Mouse (Mus musculus) lung, postnatal 25 days (tissue): ENCODE measurements at regions not wholly inside any gene's neighbourhood (a gene's known extent, or its start where the extent isn't known, plus 50 kb on each side); places are given as distances from the start of the nearest gene placed in this dataset.

Experiments used
- DNase-seq: peaks from one replicate; pipeline ENCODE4 v3.0.0; 2022; ENCODE audit warnings: low spot score

- no peak for DNase-seq
These were observed 196.8 kb upstream of the 4931429L15Rik start for GRCm38 (mm10) chr9:46516401-46517130.

- DNase-seq, result no peak
These were observed 192.7 kb upstream of the 4931429L15Rik start for GRCm38 (mm10) chr9:46512276-46513051.

DNA sequence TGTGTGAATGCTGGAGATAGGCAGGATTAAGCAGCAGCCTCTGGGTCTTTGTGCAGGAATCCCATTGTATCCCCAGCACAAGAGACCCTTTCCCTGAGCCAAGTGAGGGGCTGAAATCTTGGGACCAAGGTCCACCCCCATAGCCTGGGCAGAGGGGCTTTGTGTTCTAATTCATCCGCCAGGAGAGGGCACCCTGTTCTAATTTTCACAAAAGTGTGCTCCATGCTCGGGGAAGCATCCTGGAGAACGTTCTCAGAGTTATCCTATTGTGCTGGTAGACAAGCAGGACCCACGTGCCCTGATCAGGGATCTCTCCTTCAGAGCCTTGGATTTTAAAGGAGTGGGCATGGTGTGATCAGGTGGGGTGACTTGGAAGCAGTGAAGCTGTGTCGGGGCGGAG lies 191.5 kb upstream of the 4931429L15Rik start:
- no peak for DNase-seq

- no peak for DNase-seq
These were observed 190.1 kb upstream of the 4931429L15Rik start for GRCm38 (mm10) chr9:46509896-46510295.

DNA sequence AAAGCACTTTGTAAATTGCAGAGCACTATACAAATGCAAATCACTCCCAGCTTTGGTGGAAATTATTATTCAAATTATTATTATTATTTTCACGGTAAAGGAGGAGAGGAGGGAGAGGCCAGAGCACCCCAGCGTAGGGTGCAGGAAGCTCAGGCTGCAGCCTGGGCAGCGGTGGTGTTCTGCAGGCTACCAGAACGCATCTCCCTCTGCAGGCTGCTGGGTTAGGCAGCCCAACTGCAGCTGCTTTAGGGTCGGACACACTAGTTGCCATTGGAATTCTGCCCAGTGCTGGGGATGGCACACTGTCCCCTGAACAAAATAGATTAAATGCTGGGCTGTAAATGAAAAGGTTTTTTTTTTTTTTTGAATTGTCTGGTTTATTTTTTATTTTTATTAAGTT lies 189.7 kb upstream of the 4931429L15Rik start:
- DNase-seq, result no peak

- DNase-seq, result no peak
These were observed 187.2 kb upstream of the 4931429L15Rik start for GRCm38 (mm10) chr9:46507036-46507435.

DNA sequence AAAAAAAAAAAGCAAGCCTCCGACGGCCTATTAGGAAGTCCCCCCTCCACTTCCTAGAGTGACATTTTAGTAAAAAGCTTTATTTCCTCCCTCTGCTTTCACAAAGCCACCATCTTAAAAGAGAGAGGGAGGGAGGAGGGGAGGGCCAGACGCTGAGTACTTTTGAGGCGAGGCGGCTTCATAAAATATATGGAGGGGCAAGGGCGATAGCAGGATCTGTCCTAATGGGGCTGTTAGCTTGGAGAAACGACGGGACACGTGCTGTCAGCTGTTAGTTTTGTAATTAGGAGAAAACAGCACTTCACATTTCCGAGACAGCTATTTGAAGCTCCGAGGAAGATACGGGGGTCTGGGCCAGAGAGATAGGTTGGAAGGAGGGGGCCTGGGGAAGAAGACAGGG lies 184.8 kb upstream of the 4931429L15Rik start:
- DNase-seq, result no peak

DNA sequence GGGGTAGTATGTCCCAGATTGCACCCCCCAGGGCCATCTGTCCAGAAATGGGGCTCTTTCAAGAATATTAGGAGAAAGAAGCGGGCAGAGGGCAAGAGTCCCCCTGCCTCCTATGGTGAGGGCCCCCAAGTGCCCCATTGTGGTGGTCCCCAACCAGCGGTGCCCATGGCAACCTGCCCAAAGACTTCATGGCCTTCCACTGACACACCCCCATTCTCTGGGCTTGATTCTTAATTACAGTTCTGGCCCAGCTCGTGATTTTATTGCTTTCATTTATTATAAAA lies 184.3 kb upstream of the 4931429L15Rik start:
- DNase-seq, result no peak

DNA sequence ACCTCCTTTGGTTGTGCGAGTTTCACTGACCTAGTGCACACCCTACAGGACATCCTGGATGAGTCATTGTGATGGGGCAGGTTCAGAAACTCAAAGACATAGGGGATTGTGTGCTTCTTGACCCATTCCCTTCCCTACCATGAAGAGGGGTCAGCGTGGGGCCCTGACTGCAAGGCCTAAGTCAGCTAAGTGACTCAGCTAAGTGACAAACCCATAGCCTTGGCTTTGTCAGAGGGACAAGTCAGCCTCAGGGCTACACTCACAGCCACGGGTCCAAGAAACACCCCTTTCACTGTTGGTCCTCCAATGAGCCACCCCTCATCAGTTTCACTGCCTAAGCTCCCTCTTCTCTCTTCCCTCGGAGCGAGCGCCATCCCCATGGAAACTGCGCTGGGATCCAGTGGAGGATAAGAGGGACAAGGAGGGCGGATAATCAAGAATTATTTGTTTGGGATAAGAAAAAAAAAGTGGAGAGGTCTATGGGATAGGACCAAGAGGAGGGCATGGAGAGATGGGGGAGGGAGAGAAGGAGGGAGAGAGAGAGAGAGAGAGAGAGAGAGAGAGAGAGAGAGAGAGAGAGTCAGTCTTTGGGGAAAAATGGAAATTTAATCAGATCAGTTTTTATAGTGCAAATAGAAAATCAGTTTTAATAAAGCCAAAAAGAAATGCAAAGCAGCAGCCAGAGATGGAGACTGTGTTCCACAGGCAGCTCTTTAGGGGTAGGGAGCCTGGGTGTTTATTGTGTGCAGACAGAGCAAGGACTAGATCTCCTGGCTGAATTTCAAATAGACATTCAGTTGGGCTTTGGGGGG lies 183.7 kb upstream of the 4931429L15Rik start:
- no peak for DNase-seq

GRCm38 (mm10) chr9:46499426-46499825 lies 179.6 kb upstream of the 4931429L15Rik start:
- no peak for DNase-seq

DNA sequence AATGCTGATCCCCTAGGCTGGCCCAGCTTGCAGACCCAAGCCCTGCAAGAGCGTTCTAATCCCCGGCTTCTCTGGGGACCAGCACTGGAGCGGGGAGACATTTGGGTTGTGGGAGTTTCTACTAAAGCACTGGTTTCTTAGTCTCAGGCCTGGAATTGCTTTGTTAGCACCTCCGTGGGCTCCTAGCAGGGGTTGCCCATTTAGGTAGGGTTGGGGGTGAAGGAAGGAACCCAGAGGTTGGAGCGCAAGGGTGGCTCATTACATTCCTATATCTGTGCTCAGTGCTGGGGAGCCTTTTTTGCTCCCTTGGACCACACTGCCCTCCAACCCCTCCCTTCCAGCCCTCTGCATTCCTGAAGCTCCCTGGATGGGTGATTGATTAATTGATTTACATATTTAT lies 179.1 kb upstream of the 4931429L15Rik start:
- no peak for DNase-seq

DNA sequence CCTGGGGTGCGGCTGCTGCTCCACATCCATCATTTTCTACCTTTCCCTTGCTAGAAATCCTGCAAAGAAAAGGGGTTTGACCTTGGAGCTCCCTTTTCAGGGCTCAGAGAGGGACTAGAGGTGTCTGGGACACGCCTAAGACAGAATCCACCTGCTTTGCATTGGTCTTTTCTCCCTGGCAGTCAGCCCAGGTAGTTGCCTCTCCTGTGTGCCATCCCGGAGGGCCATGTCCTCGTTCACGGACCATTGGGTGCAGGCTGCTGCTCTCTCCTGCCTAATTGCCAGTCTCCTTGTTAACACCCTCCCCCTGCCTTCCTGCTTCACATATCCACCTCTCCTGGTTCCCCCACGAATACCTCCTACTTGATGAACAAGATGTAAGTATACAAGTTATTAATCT lies 175.5 kb upstream of the 4931429L15Rik start:
- no peak for DNase-seq

GRCm38 (mm10) chr9:46482859-46483443 lies 163.2 kb upstream of the 4931429L15Rik start:
- DNase-seq, result no peak

DNA sequence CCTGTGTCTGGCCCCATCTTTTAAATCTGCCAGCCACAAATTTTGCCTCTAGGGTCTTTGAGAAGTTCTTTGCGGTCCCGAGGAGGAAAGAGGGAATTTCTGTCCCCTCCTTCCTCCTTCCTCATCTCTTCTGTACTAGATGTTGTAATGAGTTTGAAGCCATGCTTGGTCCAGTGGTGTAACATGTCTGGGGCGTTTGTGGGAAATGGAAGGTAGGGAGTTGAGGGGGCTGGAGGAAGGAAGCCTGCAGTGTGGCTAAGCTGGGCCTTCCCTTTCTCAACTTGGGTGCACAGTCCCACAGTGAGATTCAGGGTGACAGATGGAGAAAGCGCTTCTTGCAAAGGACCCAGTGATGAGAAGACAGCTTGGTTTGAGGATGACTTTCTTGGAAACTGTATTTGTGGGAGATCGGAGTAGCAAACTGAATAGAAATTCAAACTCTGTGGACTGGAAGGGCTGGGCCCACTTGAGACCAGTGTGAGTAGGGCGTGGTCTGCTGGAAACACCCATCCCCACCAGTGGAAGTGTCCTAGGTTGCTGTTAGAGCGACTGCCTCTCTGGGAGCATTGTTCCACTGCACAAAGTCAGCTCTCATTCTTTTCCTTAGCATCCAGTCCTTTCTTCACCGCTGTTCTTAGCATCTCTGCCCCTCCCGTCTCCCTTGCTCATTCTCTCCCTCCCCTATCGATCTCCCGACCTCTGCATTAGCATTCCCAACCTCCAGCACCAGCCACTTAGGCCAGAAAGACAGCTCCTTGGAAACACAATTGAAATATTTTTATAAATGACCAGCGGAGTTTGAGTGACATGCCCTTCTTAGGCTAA lies 162.5 kb upstream of the 4931429L15Rik start:
- DNase-seq, result no peak

- no peak for DNase-seq
These were observed 161.7 kb upstream of the 4931429L15Rik start for GRCm38 (mm10) chr9:46481491-46481890.

GRCm38 (mm10) chr9:46480080-46480690 lies 160.4 kb upstream of the 4931429L15Rik start:
- peak; percentile 48 for DNase-seq

DNA sequence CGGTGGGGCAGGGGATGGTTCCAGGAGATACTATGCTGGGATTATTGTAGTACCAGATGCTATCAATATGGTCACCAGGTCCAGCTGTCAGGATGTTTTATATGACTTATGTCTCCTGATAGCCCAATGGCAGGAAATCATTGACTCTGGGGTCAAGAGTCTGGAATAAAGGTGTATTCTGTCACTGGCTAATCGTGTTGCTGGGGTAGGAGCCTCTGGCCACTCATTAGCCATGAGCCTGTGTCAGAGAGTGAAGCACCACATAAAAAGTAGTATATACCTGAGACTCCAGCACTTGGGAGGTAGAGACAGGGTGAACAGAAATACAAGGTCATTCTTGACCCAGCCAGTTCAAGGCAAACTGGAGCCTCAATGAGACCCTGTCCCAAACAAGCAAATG lies 158.8 kb upstream of the 4931429L15Rik start:
- DNase-seq, result no peak

DNA sequence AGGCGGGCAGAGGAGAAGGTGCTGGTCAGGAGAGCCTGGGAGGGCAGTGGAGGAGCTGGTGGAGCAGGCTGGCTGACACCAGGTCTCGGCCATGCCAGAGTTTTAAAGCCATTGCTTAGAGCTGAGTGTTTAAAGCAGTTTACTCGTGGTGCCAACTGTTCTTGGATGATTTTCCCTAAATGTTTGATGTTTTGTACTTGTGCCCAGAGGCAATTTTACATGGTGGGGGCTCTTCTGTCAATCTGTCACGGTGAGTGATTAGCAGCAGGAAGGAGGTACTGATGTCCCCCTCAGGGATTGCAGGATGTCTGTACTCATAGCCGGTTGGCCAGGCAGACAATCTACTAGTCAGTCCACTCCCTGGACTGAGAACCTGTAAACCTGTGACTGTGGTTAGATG lies 156.7 kb upstream of the 4931429L15Rik start:
- DNase-seq, result no peak

DNA sequence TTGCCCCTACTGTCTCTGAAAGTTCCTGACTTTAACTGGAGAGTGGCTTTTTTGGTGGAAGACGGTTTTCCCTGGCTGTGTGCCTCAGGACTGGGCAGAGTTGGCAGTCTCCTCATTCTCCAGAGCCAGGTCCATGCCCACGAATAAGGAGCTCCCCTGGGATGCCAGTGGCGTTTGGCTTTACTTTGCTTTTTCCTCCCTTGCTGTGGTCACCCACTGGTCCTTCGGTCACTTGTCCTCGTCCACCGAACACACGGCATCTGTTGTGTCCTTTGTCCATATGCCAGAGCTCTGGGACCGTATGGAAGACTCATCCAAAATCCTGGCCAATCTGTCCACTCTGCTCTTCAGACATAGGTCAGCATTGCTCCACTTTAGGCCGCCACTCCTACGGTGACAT lies 153.9 kb upstream of the 4931429L15Rik start:
- no peak for DNase-seq

GRCm38 (mm10) chr9:46469521-46469920 lies 149.7 kb upstream of the 4931429L15Rik start:
- DNase-seq, result no peak

GRCm38 (mm10) chr9:46468306-46468705 lies 148.5 kb upstream of the 4931429L15Rik start:
- no peak for DNase-seq
